Mouse (Mus musculus) thymus, adult 2 months (tissue): ENCODE data around the gene Tap2. TPM values are rescaled to one million over a fixed set of nuclear protein-coding genes. Genes with fewer than 3 reads are reported as not detected.

Source experiments
- DNase-seq: peaks from one replicate; pipeline ENCODE4 v3.0.0; 2021
- H3K27ac ChIP-seq: fragments of 200-500 bp; 2 replicates; pipeline ENCODE4 v1.5.1; 2012; ENCODE audit warnings: low read length, control low read depth; ENCODE audit not compliant: control insufficient read depth, insufficient read depth
- H3K27me3 ChIP-seq: fragments of 200-500 bp; 2 replicates; pipeline ENCODE4 v1.6.1; 2012; ENCODE audit warnings: mild to moderate bottlenecking, low read length, moderate library complexity, mixed read lengths; ENCODE audit not compliant: control insufficient read depth, insufficient read depth
- H3K36me3 ChIP-seq: fragments of 200-500 bp; 2 replicates; pipeline ENCODE4 v1.6.1; 2012; ENCODE audit warnings: mild to moderate bottlenecking, low read length, moderate library complexity; ENCODE audit not compliant: control insufficient read depth, insufficient read depth
- H3K4me1 ChIP-seq: fragments of 200-500 bp; replicated peaks from 2 replicates; pipeline ENCODE4 v1.6.1; 2012; ENCODE audit warnings: low read length; ENCODE audit not compliant: control insufficient read depth, insufficient read depth
- H3K4me3 ChIP-seq: fragments of 200-500 bp; 2 replicates; pipeline ENCODE4 v1.5.1; 2012; ENCODE audit warnings: mild to moderate bottlenecking, low read length, control low read depth, moderate library complexity; ENCODE audit not compliant: control insufficient read depth, insufficient read depth
- CTCF ChIP-seq: fragments of 200-500 bp; IDR thresholded peaks from 2 replicates; pipeline ENCODE4 v1.5.1; 2012; ENCODE audit warnings: mild to moderate bottlenecking, control low read depth, low read length, moderate library complexity, borderline replicate concordance; ENCODE audit not compliant: control insufficient read depth, poor library complexity, insufficient read depth; ENCODE audit errors: extremely low read depth
- POLR2A ChIP-seq: fragments of 200-500 bp; IDR thresholded peaks from 2 replicates; pipeline ENCODE4 v1.6.1; 2012; ENCODE audit warnings: mild to moderate bottlenecking, low read length, control low read depth, moderate library complexity; ENCODE audit not compliant: control insufficient read depth, poor library complexity, insufficient read depth; ENCODE audit errors: extremely low read depth
- WGBS: fragments of 180-500 bp; shearing (Covaris S2); methylation state at CpG from one replicate; pipeline ENCODE4 v1.1.7; 2018; 5-methylcytosine and 5-hydroxymethylcytosine counted together
- polyA plus RNA-seq: library from polyadenylated mRNA; depleted of rRNA; stranded (reverse); fragments of >200 nt; gene quantifications from 2 replicates; pipeline ENCODE4 v1.2.3, GENCODE M21; 2012; rRNA removed

The Tap2 gene
- polyA plus RNA-seq: 231 and 232 TPM in 2 replicates

DNA sequence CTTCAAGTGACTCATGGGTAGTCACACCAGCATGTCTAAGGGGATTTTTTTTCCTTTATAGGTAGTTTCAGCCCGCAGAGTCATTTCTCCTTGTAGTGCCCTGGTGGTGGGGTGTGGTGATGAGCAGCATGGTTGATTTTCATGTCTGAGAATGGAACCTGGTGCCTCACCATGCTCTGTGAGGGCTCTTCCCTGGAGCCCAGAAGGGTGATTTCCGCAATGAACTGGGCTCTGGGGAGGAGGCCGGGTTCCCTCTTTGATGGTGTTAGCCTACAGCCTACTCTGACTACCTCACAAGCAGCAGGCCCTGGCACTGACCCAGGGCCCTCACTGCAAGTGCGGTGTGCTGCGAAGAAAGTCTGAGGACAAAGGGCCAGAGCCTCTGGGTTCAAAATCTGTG lies at the start of gene Tap2:
Tap2 (plus strand) TSS at position 84 of the 400 bp plus-strand sequence.
- no peak for DNase-seq
- Histone ChIP-seq H3K4me1 (peaks cover 52% of the 10 kb centered on the region), H3K27ac (peak within 1 kb of the TSS; percentile 93), H3K36me3 (0 out of 2 replicates have a peak, but pooled peaks cover 3% of the 10 kb centered on the region), H3K27me3 (no peaks in the 10 kb centered on the region), H3K4me3 (peak within 1 kb of the TSS; percentile 98)
- WGBS: 51% methylated on average over 5 of the region's 5 CpGs
- TF ChIP-seq POLR2A (no peak), CTCF (no peak)

DNA sequence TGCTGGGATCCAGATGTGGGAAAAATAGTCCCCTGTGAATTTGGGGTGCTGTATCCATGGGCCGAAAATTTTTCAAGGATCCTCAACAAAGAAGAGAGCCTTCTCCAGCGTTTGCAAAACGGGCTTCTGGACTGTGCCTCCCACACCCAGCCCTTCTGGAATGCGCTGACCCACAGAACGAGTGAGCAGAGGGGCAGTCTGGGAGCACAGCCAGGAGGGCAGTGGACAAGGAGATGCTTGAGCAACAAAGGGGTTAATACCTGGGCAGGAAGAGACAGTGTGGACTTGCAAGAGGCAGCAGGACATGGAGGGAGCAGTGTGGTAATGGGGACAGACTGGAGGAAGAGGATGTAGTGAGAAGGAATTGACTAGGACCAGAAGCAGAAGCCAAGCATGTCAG lies 47.8 kb upstream of the Tap2 start:
- no peak for DNase-seq
- no peak overlapping the region for H3K27ac ChIP-seq
- H3K36me3 ChIP-seq: no peaks in the 10 kb centered on the region
- no peaks in the 10 kb centered on the region for H3K27me3 ChIP-seq
- H3K4me1 ChIP-seq: peaks cover 3% of the 10 kb centered on the region; the same call in 1 of the 2 replicates
- H3K4me3 ChIP-seq: no peak overlapping the region
- 95% methylated on average over 5 of the region's 5 CpGs for WGBS
- TF ChIP-seq POLR2A (no peak), CTCF (no peak)

DNA sequence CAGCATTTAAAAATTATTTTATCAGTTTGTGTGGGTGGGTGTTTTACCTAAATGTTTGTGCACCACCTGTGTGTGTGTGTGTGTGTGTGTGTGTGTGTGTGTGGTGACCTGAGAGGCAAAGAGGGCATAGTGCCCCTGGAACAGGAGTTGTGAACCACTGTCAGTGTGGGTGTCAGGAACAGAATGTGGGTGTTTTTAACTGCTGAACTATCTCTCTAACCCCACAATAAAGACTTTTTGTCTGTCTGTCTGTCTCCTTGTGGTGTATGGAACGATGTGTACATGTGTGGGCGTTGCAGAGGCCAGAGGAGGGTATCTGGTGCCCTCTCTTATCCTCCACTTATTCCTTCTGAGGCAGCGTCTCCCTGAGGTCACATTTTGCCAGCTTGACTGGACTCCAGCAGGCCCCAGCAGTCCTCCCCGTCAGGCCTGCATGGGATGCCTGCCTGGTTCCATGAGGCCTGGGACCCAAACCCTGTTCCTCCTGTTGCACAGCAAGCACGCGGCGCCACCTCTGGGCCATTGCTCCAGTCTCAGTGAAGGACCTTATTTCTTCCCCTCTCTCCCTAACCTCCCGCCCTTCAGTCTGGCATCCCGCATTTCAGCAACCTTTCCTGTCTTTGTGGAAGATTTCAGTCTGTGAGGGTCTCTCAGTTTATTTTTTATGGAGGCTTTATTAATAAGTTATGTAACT lies 39.0 kb upstream of the Tap2 start:
- 43% methylated on average over 9 of the region's 9 CpGs for WGBS
- peak; percentile 67 for DNase-seq
- no peak overlapping the region for H3K4me3 ChIP-seq

DNA sequence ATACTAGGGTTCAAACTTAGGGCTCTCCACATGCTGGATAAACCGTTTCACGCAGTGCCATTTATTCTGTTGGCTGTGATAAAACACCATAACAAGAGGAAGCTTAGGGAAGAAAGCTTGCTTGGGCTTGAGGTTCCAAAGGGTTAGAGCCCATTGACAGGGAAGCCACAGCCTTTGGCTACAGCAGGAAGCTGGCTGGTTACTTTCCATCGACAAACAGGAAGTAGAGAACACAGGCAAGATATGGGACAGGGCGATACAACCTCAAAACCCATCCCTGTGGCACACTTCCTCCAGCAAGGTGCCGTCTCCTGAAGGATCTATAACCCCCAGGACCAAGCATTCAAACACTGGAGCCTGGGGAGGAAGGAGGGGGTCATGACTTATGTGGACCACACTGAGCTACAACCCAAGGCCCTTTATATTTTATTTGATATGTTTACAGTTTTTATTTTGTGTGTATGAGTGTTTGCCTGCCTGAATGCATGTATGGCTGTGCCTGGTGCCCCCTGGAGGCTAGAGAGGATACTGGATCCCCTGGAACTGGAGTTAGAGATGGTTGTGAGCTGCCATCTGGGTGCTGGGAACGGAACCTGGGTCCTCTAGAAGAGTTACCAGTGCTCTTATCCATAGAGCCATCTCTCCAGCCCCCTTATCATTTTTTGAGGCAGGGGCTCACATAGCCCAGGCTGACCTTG lies 38.1 kb upstream of the Tap2 start:
- Histone ChIP-seq H3K4me3 (no peak overlapping the region), H3K4me1 (peaks cover 18% of the 10 kb centered on the region), H3K36me3 (no peaks in the 10 kb centered on the region), H3K27me3 (no peaks in the 10 kb centered on the region), H3K27ac (peak overlapping the region; percentile 27; the same call in 1 of the 2 replicates)
- no peak for TF ChIP-seq POLR2A
- TF ChIP-seq CTCF: no peak
- no peak for DNase-seq
- 32% methylated on average over 6 of the region's 6 CpGs for WGBS

More for the DNA sequence above, 39.0 kb upstream of the Tap2 start:
- no peaks in the 10 kb centered on the region for H3K27me3 ChIP-seq
- H3K36me3 ChIP-seq: no peaks in the 10 kb centered on the region
- peaks cover 18% of the 10 kb centered on the region for H3K4me1 ChIP-seq
- no peak for TF ChIP-seq POLR2A
- peak; percentile 43; the same call in 1 of the 2 replicates for TF ChIP-seq CTCF
- no peak overlapping the region for H3K27ac ChIP-seq

DNA sequence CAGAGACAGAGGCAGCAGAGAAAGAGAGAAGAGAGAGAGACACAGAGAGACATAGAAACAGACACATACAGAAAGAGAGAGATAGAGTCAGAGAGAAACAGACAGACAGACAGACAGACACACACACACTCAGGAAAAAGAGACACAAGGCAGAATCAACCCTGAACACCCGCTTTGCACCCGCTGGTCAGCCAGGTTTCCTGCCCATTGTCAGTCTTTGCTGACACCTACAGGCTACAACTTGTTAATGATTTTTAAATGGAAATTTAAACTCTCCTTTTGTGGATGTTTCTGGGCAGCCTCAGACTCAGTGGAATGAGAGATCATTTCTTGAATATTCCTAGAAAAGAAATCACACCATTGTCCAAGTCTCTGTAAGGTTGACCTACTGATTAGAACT lies 34.0 kb upstream of the Tap2 start:
- 2% methylated on average over 2 of the region's 2 CpGs for WGBS
- DNase-seq: no peak
- no peak overlapping the region for H3K4me3 ChIP-seq
- no peaks in the 10 kb centered on the region for H3K27me3 ChIP-seq
- peaks cover 14% of the 10 kb centered on the region for H3K4me1 ChIP-seq
- H3K36me3 ChIP-seq: no peaks in the 10 kb centered on the region
- no peak for TF ChIP-seq POLR2A
- no peak for TF ChIP-seq CTCF
- H3K27ac ChIP-seq: no peak overlapping the region

DNA sequence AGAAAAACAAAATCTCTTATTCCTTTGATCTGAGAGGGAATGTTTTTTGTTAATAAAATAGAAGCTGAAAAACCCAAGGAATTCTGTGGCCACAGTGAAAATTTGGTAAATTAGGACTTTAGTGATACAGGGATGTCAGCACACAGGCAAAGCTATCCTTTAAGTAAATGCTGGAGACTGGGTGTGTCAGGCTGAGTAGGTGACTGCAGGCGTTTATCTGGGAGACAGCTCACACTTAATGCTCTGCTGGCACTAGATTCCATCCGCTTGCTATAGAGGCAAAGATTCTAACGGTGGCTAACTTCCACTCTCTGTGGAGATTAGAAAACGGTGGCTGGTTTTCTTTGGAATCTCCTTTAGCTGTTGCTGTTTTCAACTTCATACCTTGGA lies 32.8 kb upstream of the Tap2 start:
- no peak overlapping the region for H3K27ac ChIP-seq
- 9% methylated on average over 4 of the region's 4 CpGs for WGBS
- no peak for TF ChIP-seq CTCF

More for the DNA sequence above, 32.8 kb upstream of the Tap2 start:
- Histone ChIP-seq H3K27me3 (no peaks in the 10 kb centered on the region), H3K36me3 (no peaks in the 10 kb centered on the region), H3K4me3 (no peak overlapping the region), H3K4me1 (peaks cover 10% of the 10 kb centered on the region)
- DNase-seq: no peak
